Mouse (Mus musculus): ENCODE measurements at regions not wholly inside any gene's neighbourhood (a gene's known extent, or its start where the extent isn't known, plus 50 kb on each side); places are given as distances from the start of the nearest gene placed in this dataset.
A peak's percentile ranks its signal among the peaks of the same experiment; 100 is the strongest.

DNA sequence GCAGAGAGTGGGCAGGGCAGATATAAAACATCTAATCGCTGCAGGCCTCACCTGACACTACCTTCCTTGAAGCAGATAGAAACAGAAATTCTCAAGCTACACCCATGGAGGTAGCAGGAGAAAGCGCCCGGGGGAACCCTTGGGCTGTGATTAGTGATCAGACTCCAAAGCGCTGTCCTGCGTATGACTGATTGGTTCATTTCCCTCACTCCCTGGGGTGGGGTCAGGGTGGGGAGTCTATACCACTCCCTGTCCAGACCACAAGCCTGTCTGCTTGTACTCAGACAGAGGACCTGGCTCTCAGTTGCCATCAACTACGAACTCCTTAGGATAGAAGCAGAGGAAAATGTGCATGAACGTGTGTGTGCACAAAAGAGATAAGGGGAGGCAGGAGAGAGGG lies 77.7 kb downstream of the Gm826 start:
- no peak for DNase-seq (ENCODE audit: low read depth)

DNA sequence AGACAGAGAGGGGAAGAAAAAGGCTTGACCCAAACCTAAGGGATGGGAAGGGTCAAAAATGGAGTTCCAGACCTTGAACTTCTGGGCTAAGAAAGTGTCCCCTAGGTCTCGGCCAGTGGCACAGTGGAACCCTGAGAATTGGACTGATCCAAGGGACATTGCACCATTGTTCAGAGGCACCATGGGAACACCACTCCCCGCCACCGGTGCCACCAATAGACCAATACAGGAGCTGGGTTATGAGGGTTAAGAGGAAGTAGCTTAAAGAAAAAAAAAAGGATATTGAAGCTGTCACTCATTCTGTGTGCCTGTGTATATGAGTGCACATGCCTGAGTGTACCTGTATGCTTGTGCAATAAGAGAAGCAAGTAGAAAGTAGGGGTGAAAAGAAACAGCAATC lies 83.7 kb downstream of the Gm826 start:
- DNase-seq (ENCODE audit: low read depth), result no peak

DNA sequence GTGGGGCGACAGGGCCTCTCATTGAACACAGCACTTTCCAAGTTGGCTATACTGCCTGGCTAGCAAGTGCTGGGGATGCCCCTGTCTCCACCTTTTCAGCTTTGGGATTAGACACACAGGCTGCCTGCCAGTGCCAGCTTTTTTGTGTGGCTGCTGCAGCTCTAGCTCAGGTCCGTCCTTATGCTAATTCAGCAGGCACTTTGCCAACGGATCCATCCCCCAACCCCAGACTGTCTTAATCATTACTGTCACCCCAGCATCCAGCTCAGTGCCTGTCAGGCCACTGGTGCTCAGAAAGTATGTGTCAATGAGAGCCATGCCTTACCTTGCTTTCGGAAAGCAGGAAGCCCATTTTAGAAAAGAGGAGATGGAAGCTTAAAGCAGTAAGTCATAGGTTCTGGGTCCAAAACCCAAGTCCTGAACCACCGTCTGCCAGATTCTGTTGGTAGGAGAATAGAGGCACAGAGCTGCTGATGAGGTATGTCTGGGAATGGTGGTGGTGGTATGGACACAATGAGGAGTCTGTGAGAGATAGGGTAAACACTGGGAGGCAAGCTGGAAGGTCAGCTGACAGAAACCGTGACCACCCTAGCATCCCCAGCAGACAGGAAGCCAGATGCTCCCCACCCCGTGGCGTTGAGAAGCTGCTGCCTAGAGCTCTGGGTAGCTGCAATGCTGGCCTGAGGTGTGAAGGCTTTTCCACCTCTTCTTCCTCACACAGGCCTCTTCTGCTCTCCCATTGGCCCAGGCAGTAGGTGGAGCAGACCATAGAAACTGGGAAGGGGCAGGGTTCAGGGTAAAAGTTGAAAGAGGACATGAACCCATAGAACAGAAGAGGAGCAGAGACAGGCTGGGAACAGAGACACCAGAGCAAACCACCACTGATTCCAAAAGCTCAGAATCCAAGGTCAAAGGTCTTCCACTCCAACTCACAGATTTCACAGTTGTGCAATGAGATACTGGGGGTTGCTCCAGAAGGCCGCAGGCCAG lies 84.6 kb downstream of the Gm826 start:
- DNase-seq (ENCODE audit: low read depth), result no peak

GRCm38 (mm10) chr2:160247286-160247685 lies 86.7 kb downstream of the Gm826 start:
- DNase-seq (ENCODE audit: low read depth), result no peak

- DNase-seq (ENCODE audit: low read depth), result no peak
These were observed 87.6 kb downstream of the Gm826 start for GRCm38 (mm10) chr2:160246356-160246755.

DNA sequence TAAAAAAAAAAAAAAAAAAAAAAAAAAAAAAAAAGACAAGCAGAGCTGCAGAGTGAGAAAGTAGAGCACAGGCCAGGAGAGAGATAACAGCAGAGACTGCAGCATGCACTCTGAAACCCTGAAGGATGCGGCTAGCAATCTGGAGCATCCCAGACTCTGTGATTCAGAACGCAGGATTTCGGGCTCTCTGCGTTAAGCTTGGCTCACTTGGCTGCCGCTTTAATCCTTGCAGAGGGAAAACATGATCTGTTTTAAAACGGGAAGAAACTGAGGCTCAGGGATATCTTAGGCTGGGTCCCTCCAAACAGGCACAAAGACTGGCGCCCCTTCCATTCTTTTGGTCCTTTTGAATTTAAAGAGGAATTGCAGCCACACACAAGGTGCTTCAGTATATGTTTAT lies 89.1 kb downstream of the Gm826 start:
- DNase-seq (ENCODE audit: low read depth), result no peak

DNA sequence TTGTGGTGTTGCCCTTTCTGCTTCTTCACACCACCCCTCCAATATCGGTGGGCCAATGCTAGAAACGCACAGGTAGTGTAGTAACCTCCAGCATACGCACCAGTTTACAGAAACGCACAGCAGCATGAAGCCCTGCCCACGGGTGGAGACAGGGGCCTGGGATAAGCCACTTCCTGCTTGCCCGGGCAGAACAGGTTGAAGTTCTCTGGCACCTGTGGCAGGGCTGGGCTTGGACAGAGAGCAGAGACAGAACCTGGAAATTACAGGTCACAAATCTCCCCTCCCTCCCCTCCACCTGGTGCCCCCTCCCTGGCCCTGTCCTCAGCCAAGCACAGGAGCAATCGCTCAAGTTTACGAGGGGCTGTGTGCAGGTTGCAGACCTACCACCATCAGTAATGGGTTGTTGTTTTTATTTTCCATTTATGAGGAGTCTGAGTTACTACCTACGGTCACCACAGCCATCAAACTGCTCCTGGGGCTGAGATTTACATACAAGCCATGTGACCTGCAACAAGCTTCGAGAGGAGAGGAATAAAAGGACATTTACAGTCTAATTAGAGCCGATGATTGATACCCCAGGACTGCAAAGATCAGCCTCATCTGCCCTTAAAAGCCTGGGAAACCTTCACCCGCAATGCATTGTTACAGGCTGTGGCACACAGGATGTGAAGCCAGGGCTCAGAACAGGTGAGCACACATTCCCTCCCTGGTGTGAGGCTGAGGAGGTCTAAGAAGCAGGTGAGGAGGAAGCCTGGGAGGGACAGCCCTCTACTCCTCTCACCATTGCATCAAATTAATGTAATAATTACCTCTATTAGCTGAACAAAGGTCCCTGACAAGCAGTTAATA lies 93.2 kb downstream of the Gm826 start:
- DNase-seq (ENCODE audit: low read depth), result no peak

- no peak for DNase-seq (ENCODE audit: low read depth)
These were observed 96.4 kb downstream of the Gm826 start for GRCm38 (mm10) chr2:160237436-160238104.

DNA sequence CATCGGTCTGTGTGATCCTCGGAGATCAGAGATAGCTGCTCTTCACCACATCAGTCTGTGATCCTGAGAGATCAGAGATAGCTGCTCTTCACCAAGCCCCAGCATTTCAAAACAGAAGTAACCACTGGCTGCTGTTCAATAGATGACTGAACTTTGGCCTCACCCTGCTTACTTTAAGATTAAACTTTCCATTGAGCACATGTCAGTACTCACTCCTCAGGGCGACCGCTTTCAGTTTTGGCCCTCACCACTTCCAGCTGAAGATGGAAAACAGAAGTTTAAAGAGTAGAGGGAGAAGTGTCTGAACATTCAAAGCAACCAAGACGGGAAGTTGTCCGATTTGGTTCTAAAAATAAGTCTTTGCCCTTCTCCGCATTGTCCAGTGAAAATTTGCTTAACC lies 97.2 kb downstream of the Gm826 start:
- DNase-seq (ENCODE audit: low read depth), result no peak

DNA sequence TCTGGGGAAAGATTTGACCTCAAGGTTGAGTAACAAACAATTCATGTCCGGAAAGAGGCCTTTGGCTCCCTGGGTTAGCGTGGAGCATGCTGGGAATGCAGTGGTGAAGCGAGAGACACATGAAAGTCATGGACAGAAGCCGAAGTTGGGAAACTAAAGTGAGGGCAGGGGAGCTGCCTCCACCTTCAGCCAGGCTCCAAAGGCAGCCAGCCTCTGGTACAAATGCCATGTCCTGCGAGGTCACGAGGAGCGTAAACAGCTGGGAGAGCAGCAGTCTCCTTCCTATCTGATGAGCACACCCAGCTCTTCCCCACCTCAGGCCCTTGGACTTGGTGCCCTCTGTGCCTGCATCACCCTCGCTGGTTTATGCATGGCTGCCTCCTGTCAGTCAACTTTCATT lies 103.2 kb downstream of the Gm826 start:
- DNase-seq (ENCODE audit: low read depth), result no peak

- peak; percentile 40 for DNase-seq (ENCODE audit: low read depth)
These were observed 105.5 kb downstream of the Gm826 start for GRCm38 (mm10) chr2:160228331-160229035.

GRCm38 (mm10) chr2:160225450-160225849 lies 108.5 kb downstream of the Gm826 start:
- DNase-seq (ENCODE audit: low read depth), result peak; percentile 96

GRCm38 (mm10) chr2:160223366-160223765 lies 110.6 kb downstream of the Gm826 start:
- no peak for DNase-seq (ENCODE audit: low read depth)

- peak; percentile 23 for DNase-seq (ENCODE audit: low read depth)
These were observed 112.2 kb downstream of the Gm826 start for GRCm38 (mm10) chr2:160221772-160222171.

- no peak for DNase-seq (ENCODE audit: low read depth)
These were observed 113.4 kb downstream of the Gm826 start for GRCm38 (mm10) chr2:160220562-160221021.

DNA sequence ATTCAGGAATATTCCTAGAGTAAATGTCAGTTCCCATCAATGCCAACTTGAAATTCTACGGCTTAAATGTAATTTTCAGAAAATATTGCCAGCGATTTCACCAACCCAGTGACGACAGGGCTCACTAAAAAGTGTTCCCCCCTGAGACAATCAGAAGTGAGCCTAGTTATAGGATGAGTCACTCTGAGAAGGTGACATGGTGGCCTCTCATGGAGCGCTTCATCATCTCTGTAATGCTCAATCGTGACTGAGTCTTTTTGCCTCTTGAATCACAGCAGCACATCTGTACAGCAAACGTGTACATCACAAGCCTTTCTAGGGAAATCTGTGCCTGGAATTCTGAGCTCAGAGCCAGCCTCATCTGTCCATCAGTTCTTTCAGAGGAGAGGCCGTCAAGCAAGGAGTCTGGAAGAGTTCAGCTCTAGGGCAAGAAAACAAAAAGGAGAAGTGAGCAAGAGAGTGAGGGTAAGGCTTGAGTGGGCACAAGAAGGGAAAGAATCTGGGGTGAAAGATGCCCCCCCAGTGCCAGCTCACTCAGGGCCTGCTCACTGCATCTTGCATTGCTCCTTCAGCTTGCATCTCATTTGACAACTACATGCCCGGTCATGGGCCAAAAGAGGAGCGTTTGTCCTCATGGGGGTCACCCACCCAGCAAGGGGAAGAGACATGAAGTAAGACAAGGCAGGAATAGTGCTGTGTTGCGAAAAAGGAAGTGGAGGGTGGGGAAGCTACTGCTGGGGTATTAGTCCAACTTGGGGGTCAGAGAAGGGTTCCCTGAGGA lies 119.7 kb downstream of the Gm826 start:
- DNase-seq (ENCODE audit: low read depth), result no peak

DNA sequence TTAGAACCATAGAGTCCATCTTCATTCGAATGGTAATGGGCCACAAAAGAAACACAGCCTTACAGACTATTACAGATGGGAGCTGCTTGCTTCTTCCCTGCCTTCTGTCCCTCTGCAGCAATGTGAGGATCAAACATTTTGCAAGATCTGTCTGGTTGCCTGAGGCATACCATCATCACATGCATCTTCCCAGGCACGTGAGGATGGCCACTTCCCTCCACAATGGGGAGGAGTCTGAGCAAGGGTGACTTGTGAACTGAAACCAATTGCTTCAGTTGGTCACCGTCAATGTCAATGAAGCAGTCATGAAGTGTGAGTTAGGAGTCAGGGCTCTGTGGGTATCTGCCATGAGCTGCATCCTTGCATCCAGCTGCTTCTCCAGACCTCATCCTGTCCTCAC lies 123.5 kb downstream of the Gm826 start:
- no peak for DNase-seq (ENCODE audit: low read depth)

DNA sequence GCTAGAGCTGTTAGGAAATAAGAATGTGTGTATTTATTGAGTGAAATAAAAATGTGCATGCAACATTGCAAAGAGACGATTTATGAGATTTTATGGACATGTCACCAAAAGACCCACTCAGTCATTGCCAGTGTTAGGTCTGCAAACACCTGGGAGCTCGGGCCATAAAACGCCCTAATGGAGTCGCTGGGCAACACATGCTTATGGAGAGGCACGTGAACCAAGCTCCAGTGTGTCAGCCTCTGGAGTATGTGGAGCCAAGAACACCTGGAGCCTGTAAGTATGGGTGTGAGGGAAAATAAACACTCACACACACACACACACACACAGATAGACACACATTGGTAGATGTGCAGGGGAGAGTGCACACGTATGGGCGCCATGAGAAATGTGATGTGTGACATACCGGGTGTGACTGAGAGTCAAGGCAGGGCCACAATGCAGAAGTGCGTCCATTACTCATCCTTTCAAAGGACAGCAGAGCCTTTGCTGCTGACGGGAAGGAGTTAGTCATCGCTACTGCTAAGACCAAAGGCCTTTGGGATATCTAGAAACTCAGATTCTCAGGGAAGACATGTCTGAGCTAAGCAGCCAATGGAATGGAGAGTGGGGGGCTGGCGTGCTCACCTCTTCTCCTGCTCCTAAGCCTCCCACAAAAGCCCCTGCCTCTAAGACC lies 124.2 kb downstream of the Gm826 start:
- no peak for DNase-seq (ENCODE audit: low read depth)

DNA sequence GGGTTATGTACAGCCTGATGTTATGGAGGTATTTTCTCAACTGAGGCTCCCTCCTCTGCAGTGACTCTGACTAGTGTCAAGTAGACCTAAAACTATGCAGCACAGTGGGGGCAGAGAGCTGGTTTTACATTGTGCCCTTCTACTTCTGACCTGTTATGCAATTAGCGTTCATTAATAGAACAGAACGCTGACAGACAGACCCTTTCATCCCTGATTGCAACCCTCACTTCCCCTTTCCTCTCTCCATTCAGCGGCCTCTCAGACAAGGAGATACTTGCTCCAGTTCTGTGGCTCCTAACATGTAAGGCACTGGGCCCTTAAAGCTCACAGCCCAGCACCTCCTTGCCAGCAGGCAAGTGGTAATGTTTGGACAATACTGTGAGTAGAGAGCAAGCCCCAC lies 125.7 kb downstream of the Gm826 start:
- DNase-seq (ENCODE audit: low read depth), result no peak

DNA sequence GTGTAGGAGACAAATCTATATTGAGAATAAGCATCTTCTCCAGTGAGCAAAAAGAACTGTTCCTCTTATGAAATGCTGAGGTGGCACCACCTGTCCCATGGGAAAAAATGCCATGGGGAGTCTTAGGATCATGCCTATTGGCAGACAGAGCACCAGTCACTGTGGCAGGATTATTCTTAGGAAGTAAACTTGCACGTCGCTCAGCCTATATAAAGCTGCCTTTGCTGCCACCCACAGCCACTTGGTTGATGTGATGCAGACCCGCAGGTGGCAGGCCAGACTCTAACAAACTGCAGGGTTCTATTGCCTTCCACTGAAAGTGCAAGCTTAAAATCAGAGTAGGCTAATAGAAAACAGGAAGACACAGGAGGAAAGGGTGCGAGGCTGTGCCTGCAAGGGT lies 126.7 kb downstream of the Gm826 start:
- no peak for DNase-seq (ENCODE audit: low read depth)

Data from fibroblast of lung, adult 2 months (primary cell).